Mouse (Mus musculus): ENCODE results near the gene Foxred2. TPM values are rescaled to one million over a fixed set of nuclear protein-coding genes. Genes with fewer than 3 reads are reported as not detected.

Foxred2 gene
- total RNA-seq, 2 experiments from 2014 or later = 0.45 to 0.53 TPM

DNA sequence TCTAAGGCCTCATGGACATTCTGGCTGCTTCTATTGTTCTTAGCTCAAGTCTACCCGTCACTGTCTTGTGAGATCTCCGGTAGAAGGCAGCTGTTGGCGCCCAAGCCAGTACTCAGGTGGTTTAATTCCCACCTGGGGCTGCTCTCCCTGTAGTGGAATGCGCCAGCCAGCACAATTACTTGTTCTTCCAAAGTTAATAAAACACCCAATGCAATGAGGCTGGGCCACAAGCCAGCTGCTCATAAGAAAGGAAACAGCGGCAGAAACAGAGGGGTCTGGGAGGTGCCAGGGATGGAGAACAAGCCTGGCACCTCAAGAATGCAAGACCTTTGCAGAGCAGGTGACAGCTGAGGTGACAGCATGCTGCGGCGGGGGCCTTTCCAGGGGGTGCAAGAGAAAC, 7.5 kb downstream of the Foxred2 start:
- DNase-seq (ENCODE audit: low spot score) = no peak

- peak; percentile 30 for DNase-seq (ENCODE audit: low spot score)
Observed at GRCm38 (mm10) chr15:77945711-77946110, 10.8 kb downstream of the Foxred2 start.

DNA sequence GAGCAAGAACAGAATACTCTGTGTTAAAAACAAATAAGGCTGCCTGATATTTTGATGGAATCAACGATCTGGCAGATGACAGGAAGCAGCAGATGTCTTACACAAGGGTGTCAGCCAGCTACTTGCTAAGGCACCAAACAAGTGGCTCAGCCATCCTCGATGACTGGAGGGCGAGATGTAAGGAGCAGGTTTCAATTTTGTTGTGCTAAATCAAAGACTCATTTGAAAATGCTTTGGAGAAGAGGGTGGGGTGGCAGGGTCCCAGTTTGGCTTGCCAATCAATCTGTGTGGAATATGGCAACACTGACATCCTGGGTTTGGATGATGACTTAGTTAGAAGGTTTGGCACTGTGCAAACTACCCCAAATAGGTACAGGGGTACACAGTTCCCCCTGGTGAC, 15.0 kb downstream of the Foxred2 start:
- no peak for DNase-seq (ENCODE audit: low spot score)

DNA sequence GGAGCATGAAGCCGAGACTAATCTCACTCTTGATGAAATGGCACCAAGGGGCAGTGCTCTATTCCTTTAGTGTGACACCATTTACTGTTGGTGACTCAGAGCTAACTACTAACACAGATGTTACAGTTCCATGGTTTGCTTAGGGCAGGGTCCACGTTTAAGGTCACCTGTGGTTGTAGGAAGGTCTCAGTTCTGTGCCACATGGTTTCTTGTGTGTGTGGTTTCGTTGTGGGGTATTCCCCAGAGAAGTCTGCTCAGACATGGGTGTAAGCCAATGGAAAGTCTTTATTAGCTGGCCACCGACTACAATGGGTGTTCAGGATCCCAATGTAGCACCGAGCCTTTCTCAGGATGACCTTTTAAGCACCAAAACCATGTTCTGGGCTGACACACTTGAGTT, 18.0 kb downstream of the Foxred2 start:
- DNase-seq (ENCODE audit: low spot score) = no peak

- DNase-seq (ENCODE audit: low spot score) = no peak
Observed at GRCm38 (mm10) chr15:77935673-77936375, 20.7 kb downstream of the Foxred2 start.

- no peak for DNase-seq (ENCODE audit: low spot score)
Observed at GRCm38 (mm10) chr15:77934968-77935367, 21.6 kb downstream of the Foxred2 start.

DNA sequence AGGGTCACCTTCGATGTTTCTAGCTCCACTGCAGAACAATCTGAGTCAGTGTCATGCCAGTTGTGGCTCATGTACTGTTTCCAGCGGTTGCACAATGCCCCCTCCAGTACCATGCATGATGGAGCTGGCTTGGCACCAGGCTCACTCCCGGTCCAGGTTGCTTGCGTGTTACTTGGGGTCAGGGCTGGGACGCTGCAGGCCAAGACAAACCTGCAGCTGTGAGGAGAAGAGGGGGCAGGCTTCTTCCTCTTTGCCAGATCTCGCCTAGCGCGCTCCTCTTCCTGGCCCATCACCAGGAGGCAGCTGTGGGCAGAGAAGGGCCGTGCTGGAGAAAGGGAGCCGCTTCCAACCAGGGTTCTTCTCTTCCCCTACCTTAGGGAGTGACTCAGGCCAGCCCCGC, 22.2 kb downstream of the Foxred2 start:
- peak; percentile 30 for DNase-seq (ENCODE audit: low spot score)

- peak; percentile 100 for DNase-seq (ENCODE audit: low spot score)
Observed at GRCm38 (mm10) chr15:77933770-77934169, 22.8 kb downstream of the Foxred2 start.

- no peak for DNase-seq (ENCODE audit: low spot score)
Observed at GRCm38 (mm10) chr15:77933222-77933621, 23.3 kb downstream of the Foxred2 start.

GRCm38 (mm10) chr15:77931689-77932016, 24.9 kb downstream of the Foxred2 start:
- DNase-seq (ENCODE audit: low spot score) = no peak

GRCm38 (mm10) chr15:77930986-77931688, 25.4 kb downstream of the Foxred2 start:
- DNase-seq (ENCODE audit: low spot score) = no peak

GRCm38 (mm10) chr15:77929804-77930203, 26.7 kb downstream of the Foxred2 start:
- DNase-seq (ENCODE audit: low spot score) = no peak

- peak; percentile 99 for DNase-seq (ENCODE audit: low spot score)
Observed at GRCm38 (mm10) chr15:77928673-77929331, 27.7 kb downstream of the Foxred2 start, which contains the start of gene Txn2. Txn2 (minus strand) TSS chr15:77929006.

GRCm38 (mm10) chr15:77928091-77928490, 28.4 kb downstream of the Foxred2 start:
- DNase-seq (ENCODE audit: low spot score) = no peak

DNA sequence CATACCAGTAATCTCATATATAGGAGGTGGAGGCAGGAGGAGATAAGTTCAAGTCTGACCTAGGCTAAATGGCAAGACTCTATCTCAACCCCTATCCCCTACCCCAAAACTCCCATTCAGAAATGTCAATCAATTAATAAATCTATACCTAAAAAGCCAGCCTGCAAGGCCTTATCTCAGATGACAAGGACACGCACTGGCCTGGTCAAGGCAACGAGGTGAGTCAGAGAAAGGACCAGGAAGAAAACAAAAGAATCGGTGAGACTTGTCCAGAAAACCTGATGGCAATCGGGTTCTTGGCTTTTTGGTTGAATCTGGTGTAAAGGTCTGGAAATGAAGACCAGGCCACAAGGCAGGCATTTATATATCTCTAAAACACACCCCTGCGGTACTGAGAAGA, 29.6 kb downstream of the Foxred2 start:
- DNase-seq (ENCODE audit: low spot score) = no peak

- DNase-seq (ENCODE audit: low spot score) = no peak
Observed at GRCm38 (mm10) chr15:77925195-77925594, 31.3 kb downstream of the Foxred2 start.

DNA sequence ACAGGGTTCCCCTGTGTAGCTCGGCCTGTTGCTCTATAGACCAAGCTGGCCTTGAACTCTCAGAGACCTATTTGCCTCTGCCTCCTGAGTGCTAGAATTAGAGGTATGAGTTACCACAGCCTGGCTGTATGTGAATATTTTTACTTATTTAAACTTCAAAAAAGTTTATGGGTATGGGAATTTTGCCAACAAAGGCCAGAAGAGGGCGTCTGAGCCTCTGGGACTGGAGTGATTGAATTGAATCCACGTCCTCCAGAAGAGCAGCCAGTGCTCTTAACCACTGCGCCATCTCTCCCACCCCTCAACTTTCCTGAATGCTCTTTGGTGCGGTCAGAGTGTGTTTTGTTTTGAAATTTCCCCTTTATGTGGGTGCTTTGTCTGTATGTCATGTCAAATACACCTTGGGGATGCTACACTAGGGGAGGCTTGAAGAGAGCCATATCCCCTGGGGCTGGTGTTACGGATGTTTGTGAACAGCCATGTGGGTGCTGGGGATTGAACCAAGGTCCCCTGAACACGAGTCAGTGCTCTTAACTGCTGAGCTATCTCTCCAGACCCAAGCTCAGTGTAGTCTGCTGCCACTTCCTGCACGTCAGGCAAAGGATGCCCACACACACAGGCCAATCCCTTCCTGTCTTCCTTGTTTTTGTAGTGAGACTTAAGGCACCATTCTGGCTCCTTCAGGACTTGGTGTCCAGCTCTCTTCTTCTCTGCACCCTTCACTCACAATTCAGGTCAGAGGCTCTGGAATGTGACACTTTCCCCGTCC, 33.1 kb downstream of the Foxred2 start:
- DNase-seq (ENCODE audit: low spot score) = no peak

DNA sequence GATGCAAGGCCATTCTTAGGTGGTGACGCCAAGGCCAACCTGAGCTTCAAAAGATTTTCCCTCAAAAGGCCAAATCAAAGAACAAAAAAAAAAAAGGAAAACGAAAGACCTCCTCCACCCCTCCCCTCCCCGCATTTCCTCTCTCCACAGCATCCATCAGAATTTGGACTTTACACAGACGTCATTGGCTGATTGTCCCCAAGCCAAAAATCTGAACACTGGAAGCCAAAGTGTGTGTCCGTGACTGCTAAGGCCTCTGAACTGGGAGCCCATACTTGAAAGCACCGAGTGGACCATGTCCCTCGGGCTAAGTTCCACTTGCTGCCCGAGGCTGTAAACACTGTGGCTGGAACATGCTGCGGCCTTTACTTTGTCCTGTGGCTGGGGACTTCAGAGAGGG, 33.8 kb downstream of the Foxred2 start:
- no peak for DNase-seq (ENCODE audit: low spot score)

- DNase-seq (ENCODE audit: low spot score) = no peak
Observed at GRCm38 (mm10) chr15:77921636-77922035, 34.9 kb downstream of the Foxred2 start.

DNA sequence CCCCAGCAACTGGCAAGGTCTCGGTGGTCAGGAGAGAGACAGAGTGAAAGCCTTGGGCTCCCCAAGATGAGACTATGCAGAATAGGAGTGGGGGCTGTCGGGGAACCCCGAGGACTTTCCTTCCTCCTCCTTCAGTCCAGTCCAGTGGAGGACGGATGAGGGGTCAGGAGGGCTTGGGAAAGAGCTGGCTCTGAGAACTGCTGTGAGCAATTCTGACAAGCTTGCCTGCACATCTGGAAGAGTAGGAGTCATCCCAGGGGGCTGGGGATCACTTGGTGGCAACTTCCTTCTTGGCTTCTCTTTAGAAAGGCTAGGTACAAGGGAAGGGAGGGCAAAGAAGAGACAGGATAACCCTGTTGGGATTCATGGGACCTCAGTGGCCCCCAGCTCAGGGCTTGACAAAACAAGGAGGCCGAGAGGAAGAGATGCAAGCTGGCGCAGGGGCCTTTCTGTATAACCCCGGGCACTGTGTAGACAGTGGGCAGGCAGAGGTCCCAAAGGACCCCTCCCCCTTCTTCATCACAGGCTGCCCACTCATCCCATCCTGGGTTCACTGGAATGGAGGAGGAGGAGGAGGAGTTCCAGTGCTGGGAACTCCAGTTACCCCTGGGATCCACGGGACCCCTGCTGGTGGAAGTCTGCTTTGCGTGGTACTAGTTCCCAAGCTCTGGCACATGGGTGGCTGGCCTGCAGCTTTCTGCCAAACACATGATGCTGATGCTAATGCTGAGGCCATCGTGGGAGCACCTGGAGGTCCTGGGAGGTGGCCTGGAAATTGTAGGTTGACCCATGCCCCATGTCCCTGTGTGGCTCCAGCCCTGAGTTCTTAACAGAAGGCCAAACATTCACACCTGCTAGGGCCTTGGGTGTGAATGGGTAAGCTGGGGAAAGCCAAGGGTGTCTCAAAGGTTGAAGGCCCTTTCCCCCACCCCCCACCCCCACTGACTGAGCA, 35.7 kb downstream of the Foxred2 start:
- DNase-seq (ENCODE audit: low spot score) = no peak

DNA sequence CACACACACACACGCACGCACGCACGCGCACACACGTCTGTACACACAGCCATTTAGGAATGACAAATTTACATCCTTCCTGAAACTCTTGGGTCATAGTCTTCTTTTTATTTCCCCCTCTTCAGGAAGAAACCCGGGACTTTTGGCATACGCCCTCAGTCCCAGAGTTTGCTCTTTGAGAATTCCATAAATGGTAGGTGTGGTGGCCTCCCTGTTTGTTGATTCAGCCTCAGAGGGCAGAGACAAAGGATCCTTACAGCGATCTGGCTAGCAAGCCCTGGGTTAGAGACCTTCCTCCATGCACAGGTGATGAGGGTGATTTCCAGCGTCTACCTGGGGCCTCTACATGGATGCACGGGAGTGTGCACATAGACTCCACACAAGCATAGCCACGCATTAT, 37.1 kb downstream of the Foxred2 start:
- no peak for DNase-seq (ENCODE audit: low spot score)

Data from gastrocnemius, adult 18-20 months (tissue).